Mouse (Mus musculus) ES-Bruce4 (cell line): ENCODE measurements around the gene Kmt5a.

ENCODE experiments used
- CTCF ChIP-seq: IDR thresholded peaks from one replicate; pipeline ENCODE4 v1.8.1; 2011; ENCODE audit warnings: low read depth, low read length
- POLR2A ChIP-seq: IDR thresholded peaks from one replicate; pipeline ENCODE4 v1.8.1; 2011; ENCODE audit warnings: low read length; ENCODE audit not compliant: insufficient read depth

- TF ChIP-seq CTCF: peak; percentile 33
- TF ChIP-seq POLR2A: no peak
These were observed 1.5 kb upstream of the Kmt5a start for GRCm38 (mm10) chr5:124438229-124438628.
